Mouse (Mus musculus): ENCODE results near the gene Cog5.

DNA sequence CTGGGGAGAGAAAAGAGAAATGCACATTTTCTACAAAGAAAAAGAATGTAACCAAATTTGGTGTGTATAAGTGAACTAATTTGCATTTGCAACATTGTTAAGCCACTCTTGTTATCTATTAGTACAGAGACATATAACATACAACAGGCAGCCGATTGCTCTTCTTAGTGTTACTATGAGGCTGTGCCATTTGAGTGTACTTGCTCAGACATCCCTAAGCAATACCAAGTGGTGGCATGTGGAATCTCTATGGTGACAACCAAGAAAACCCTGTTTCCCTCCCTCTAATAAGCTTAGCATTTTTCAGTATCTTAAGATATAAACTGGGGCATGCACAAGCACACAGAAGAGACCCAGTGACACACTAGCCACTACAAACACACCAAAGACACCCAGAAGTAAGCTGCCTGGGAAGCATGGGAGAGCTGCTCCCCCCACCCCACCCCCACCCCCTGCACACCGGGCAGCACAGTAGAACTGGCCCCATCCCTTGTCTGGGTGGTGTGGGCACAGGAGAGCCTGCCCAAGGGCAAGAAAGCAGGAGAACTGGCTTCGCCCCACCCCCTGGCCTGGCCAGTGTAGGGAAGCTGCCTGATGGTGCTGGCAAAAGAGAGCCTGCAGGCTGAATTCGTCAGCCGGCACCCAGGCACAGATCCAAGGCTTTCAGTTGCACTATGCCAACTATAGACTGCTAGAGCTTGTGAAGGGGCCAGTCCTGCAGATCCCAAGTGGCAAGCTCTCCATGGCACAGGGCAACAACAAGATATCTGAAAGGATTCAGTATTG, 194.2 kb downstream of the Cog5 start:
- TF ChIP-seq GABPA (IDR thresholded peaks at IDR 0.05; ENCODE audit: insufficient replicate concordance, low read depth, low read length) (no peak), TCF12 (IDR thresholded peaks at IDR 0.05; ENCODE audit: low read depth, low read length) (no peak), CTCF (conservative IDR thresholded peaks at IDR 0.05 in 1 of 2, IDR thresholded peaks at IDR 0.05 in 1 of 2; ENCODE audit: low read depth in 2 of 2, low read length in 2 of 2) (no peak), ELF1 (IDR thresholded peaks at IDR 0.05; ENCODE audit: low read depth, low read length) (no peak), E2F4 (IDR thresholded peaks at IDR 0.05; ENCODE audit: insufficient replicate concordance, low read depth, low read length) (no peak), MEF2A (IDR thresholded peaks at IDR 0.05; ENCODE audit: borderline replicate concordance, low read depth, low read length) (no peak), MAFK (IDR thresholded peaks at IDR 0.05; ENCODE audit: insufficient replicate concordance, low read length) (no peak), USF1 (IDR thresholded peaks at IDR 0.05; ENCODE audit: low read depth, low read length) (no peak), MAZ (IDR thresholded peaks at IDR 0.05; ENCODE audit: low read depth, low read length) (no peak), USF2 (conservative IDR thresholded peaks at IDR 0.05; ENCODE audit: low read depth, low read length) (no peak), MAX (IDR thresholded peaks at IDR 0.05; ENCODE audit: low read length) (no peak), POLR2A (IDR thresholded peaks at IDR 0.05; ENCODE audit: low read depth, low read length) (no peak), EP300 (IDR thresholded peaks at IDR 0.05; ENCODE audit: low read length) (no peak)

All from CH12.LX (cell line).